In the genomic region with DNA sequence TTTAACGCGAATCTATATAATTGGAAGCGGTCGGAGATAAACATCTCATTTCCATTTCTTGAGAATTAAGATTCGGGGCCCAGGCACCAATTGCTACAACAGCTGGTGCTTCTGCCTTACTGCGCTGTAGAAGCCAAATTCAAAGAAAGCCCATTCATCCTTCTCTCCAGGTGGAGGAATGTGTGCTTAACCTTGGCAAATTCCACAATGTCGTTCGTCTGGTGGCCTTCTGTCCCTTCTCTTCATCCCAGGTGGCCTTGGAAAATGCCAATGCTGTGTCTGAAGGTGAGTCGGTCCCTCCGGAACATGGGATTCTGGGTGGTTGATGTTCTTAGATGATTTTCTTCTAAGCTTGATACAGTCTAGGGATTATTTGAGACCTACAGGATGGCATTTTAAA, we compare ENCODE assay signal across 7 mouse cellular contexts. TPM values are rescaled to one million over a fixed set of nuclear protein-coding genes. Genes with fewer than 3 reads are reported as not detected.
DNase-seq lines count a peak whose midpoint lies in the region; ATAC-seq and TF ChIP-seq lines count a peak whose summit lies in the region.

No protein-coding gene starts in this region.

- H3K36me3 ChIP-seq in liver, adult 2 months (ENCODE audit: control insufficient read depth, insufficient read depth, low read length), result peaks cover 22% of the 10 kb centered on the region
- H3K36me3 ChIP-seq in embryonic facial prominence, embryonic 15.5 days, result peaks cover 41% of the 10 kb centered on the region
- H3K36me3 ChIP-seq in intestine, embryonic 15.5 days, result peaks cover 32% of the 10 kb centered on the region
- peaks cover 44% of the 10 kb centered on the region for H3K36me3 ChIP-seq in neural tube, embryonic 13.5 days

- peaks cover 6% of the 10 kb centered on the region; the same call in 1 of the 2 replicates for H3K79me2 ChIP-seq in liver, adult 2 months (ENCODE audit: control insufficient read depth, insufficient read depth, low read length)

- no peak for TF ChIP-seq POLR2A in liver, adult 2 months (IDR thresholded peaks at IDR 0.05; ENCODE audit: extremely low read depth, insufficient read depth, low read length)

- no peak for ATAC-seq in embryonic facial prominence, embryonic 15.5 days (ENCODE audit: insufficient number of reproducible peaks, low FRiP score, low TSS enrichment, low read depth)
- no peak for ATAC-seq in intestine, embryonic 15.5 days
- peak; percentile 1; the same call in 1 of the 2 replicates for ATAC-seq in neural tube, embryonic 13.5 days (ENCODE audit: low read depth)
- no peak for ATAC-seq in megakaryocyte progenitor cell, adult 5-6 weeks (replicated peaks; ENCODE audit: poor library complexity)

- peak overlapping the region; percentile 89 for H3K4me3 ChIP-seq in liver, adult 2 months (ENCODE audit: insufficient read depth, low read depth, low read length)
- peak overlapping the region; percentile 97 for H3K4me3 ChIP-seq in embryonic facial prominence, embryonic 15.5 days (replicated peaks)
- peak overlapping the region; percentile 94 for H3K4me3 ChIP-seq in intestine, embryonic 15.5 days (replicated peaks)
- peak overlapping the region; percentile 70 for H3K4me3 ChIP-seq in neural tube, embryonic 13.5 days

- H3K4me1 ChIP-seq in liver, adult 2 months (ENCODE audit: control insufficient read depth, insufficient read depth, low read length), result peaks cover 4% of the 10 kb centered on the region; the same call in 1 of the 2 replicates
- H3K4me1 ChIP-seq in embryonic facial prominence, embryonic 15.5 days, result peaks cover 30% of the 10 kb centered on the region
- peaks cover 16% of the 10 kb centered on the region for H3K4me1 ChIP-seq in intestine, embryonic 15.5 days (replicated peaks)
- H3K4me1 ChIP-seq in neural tube, embryonic 13.5 days (replicated peaks), result peaks cover 33% of the 10 kb centered on the region

- H3K9ac ChIP-seq in liver, adult 2 months (ENCODE audit: low read depth, low read length), result peak overlapping the region; percentile 86
- H3K9ac ChIP-seq in embryonic facial prominence, embryonic 15.5 days, result peak overlapping the region; percentile 99
- H3K9ac ChIP-seq in intestine, embryonic 15.5 days, result peak overlapping the region; percentile 96
- peak overlapping the region; percentile 84 for H3K9ac ChIP-seq in neural tube, embryonic 13.5 days

- no peak for DNase-seq in liver, adult 2 months (ENCODE audit: extremely low read depth, low read depth, low spot score)
- no peak for DNase-seq in liver
- DNase-seq in retina, postnatal 1 day, result no peak

- no peak for TF ChIP-seq CTCF in liver, adult 2 months (IDR thresholded peaks at IDR 0.05; ENCODE audit: low read depth, low read length)

- no peaks in the 10 kb centered on the region for H3K9me3 ChIP-seq in embryonic facial prominence, embryonic 15.5 days (replicated peaks)
- H3K9me3 ChIP-seq in intestine, embryonic 15.5 days, result no peaks in the 10 kb centered on the region
- H3K9me3 ChIP-seq in neural tube, embryonic 13.5 days, result no peaks in the 10 kb centered on the region

- no peaks in the 10 kb centered on the region for H3K27me3 ChIP-seq in liver, adult 2 months (ENCODE audit: control insufficient read depth, insufficient read depth, low read length)
- H3K27me3 ChIP-seq in embryonic facial prominence, embryonic 15.5 days, result no peaks in the 10 kb centered on the region
- no peaks in the 10 kb centered on the region for H3K27me3 ChIP-seq in intestine, embryonic 15.5 days (replicated peaks)
- H3K27me3 ChIP-seq in neural tube, embryonic 13.5 days, result no peaks in the 10 kb centered on the region

- 7% methylated on average over 10 of the region's 10 CpGs for WGBS in liver, adult 2 months
- WGBS in embryonic facial prominence, embryonic 15.5 days, result under 1% methylated on average over 10 of the region's 10 CpGs
- 0% methylated on average over 10 of the region's 10 CpGs for WGBS in intestine, embryonic 15.5 days
- WGBS in neural tube, embryonic 13.5 days, result 1% methylated on average over 10 of the region's 10 CpGs

- no peak overlapping the region for H3K27ac ChIP-seq in liver, adult 2 months (replicated peaks; ENCODE audit: insufficient read depth, low read depth, low read length)
- H3K27ac ChIP-seq in embryonic facial prominence, embryonic 15.5 days (replicated peaks), result peak overlapping the region; percentile 95
- peak overlapping the region; percentile 93; the same call in 1 of the 2 replicates for H3K27ac ChIP-seq in intestine, embryonic 15.5 days
- peak overlapping the region; percentile 91 for H3K27ac ChIP-seq in neural tube, embryonic 13.5 days (replicated peaks)

- H3K4me2 ChIP-seq in embryonic facial prominence, embryonic 15.5 days (replicated peaks), result peak overlapping the region; percentile 77
- peak overlapping the region; percentile 80 for H3K4me2 ChIP-seq in intestine, embryonic 15.5 days (replicated peaks)
- peak overlapping the region; percentile 95 for H3K4me2 ChIP-seq in neural tube, embryonic 13.5 days

RNA-seq across cellular contexts. Expression of a gene that starts 0.6 kb away (rescaled TPM):
- 12.2 and 12.6 TPM in 2 replicates for total RNA-seq in liver, adult 2 months (2014; rRNA removed)
- polyA plus RNA-seq in liver, adult 2 months (2012; rRNA removed), result 15.1 and 27.0 TPM in 2 replicates
- 246 and 259 TPM in 2 replicates for polyA plus RNA-seq in embryonic facial prominence, embryonic 15.5 days (2015; fragmentation: Nextera tagmentation; extraction: Ambion mirVana)
- 276 and 282 TPM in 2 replicates for polyA plus RNA-seq in intestine, embryonic 15.5 days (2015; fragmentation: Nextera tagmentation; extraction: Ambion mirVana)
- 230 and 236 TPM in 2 replicates for polyA plus RNA-seq in neural tube, embryonic 13.5 days (2015; fragmentation: Nextera tagmentation; extraction: Ambion mirVana)
- 433 and 507 TPM in 2 replicates for total RNA-seq in megakaryocyte progenitor cell, adult 5-6 weeks (2015)
- 455 and 508 TPM in 2 replicates for total RNA-seq in megakaryocyte progenitor cell, adult 5-6 weeks (2017)

RNA-seq across cellular contexts. Expression of a gene that starts 9.5 kb away (rescaled TPM):
- total RNA-seq in liver, adult 2 months (2014; rRNA removed), result 288 and 295 TPM in 2 replicates
- 230 and 257 TPM in 2 replicates for polyA plus RNA-seq in liver, adult 2 months (2012; rRNA removed)
- polyA plus RNA-seq in embryonic facial prominence, embryonic 15.5 days (2015; fragmentation: Nextera tagmentation; extraction: Ambion mirVana), result 160 and 168 TPM in 2 replicates
- polyA plus RNA-seq in intestine, embryonic 15.5 days (2015; fragmentation: Nextera tagmentation; extraction: Ambion mirVana), result 247 and 268 TPM in 2 replicates
- polyA plus RNA-seq in neural tube, embryonic 13.5 days (2015; fragmentation: Nextera tagmentation; extraction: Ambion mirVana), result 156 and 161 TPM in 2 replicates
- total RNA-seq in megakaryocyte progenitor cell, adult 5-6 weeks (2015), result 160 and 172 TPM in 2 replicates
- total RNA-seq in megakaryocyte progenitor cell, adult 5-6 weeks (2017), result 108 and 165 TPM in 2 replicates

RNA-seq across cellular contexts. Expression of a gene that starts 20.1 kb away (rescaled TPM):
- total RNA-seq in liver, adult 2 months (2014; rRNA removed), result 0.07 and 0.09 TPM in 2 replicates
- 0.19 and 0.22 TPM in 2 replicates for polyA plus RNA-seq in liver, adult 2 months (2012; rRNA removed)
- polyA plus RNA-seq in embryonic facial prominence, embryonic 15.5 days (2015; fragmentation: Nextera tagmentation; extraction: Ambion mirVana), result 6.2 and 6.9 TPM in 2 replicates
- 2.2 TPM in 2 replicates for polyA plus RNA-seq in intestine, embryonic 15.5 days (2015; fragmentation: Nextera tagmentation; extraction: Ambion mirVana)
- 3.6 and 4.3 TPM in 2 replicates for polyA plus RNA-seq in neural tube, embryonic 13.5 days (2015; fragmentation: Nextera tagmentation; extraction: Ambion mirVana)
- total RNA-seq in megakaryocyte progenitor cell, adult 5-6 weeks (2015), result not detected in 2 replicates
- total RNA-seq in megakaryocyte progenitor cell, adult 5-6 weeks (2017), result not detected in 2 replicates
